In the genomic region with DNA sequence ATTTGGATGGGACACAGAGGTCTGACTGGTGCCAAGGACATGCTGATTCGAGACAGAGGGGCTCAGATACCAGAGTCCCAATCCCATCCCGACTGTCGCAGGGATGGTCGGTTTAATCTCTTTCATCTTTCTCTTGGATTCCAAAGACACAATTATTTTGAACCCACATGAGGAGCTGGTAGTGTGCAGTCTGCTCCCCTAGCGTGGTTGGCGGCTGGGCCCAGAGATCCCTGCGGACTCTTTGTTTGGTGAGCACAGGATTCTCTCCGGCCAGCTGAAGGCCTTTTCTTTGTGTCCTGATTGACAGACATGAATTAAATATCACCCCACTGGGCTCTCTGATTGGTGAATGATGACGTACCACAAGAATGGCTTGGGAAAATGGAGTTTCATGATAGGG, we compare ENCODE assay signal across 12 mouse cellular contexts. TPM values are rescaled to one million over a fixed set of nuclear protein-coding genes. Genes with fewer than 3 reads are reported as not detected.
DNase-seq lines count a peak whose midpoint lies in the region; ATAC-seq and TF ChIP-seq lines count a peak whose summit lies in the region.
"Had no signal": no experiment of that assay in that cellular context is flagged by ENCODE, and none has a peak within 500 bp of the region (broad histone marks: within the 10 kb centered on the region; RNA-seq: fewer than 3 reads in every experiment).

No protein-coding gene starts in this region.

- TF ChIP-seq CTCF in forebrain, postnatal 0 days (IDR thresholded peaks at IDR 0.05; ENCODE audit: low read depth), result no peak

- no peak overlapping the region for H3K4me3 ChIP-seq in forebrain, postnatal 0 days (ENCODE audit: low read depth, low read length)
- H3K4me3 ChIP-seq in midbrain, embryonic 16.5 days (ENCODE audit: low read depth, low read length), result no peak overlapping the region
- no peak overlapping the region for H3K4me3 ChIP-seq in limb, embryonic 10.5 days
- H3K4me3 ChIP-seq: embryonic facial prominence, embryonic 13.5 days; heart, adult 2 months had no signal

- H3K4me1 ChIP-seq in forebrain, postnatal 0 days (ENCODE audit: insufficient read depth), result peaks cover 7% of the 10 kb centered on the region; the same call in 1 of the 2 replicates
- peaks cover 22% of the 10 kb centered on the region for H3K4me1 ChIP-seq in midbrain, embryonic 16.5 days (ENCODE audit: control insufficient read depth, insufficient read depth, low read length)
- no peaks in the 10 kb centered on the region for H3K4me1 ChIP-seq in limb, embryonic 10.5 days
- H3K4me1 ChIP-seq: embryonic facial prominence, embryonic 13.5 days had no signal

- H3K9ac ChIP-seq in forebrain, postnatal 0 days, result peak overlapping the region; percentile 40
- no peak overlapping the region for H3K9ac ChIP-seq in midbrain, embryonic 16.5 days (ENCODE audit: low read depth, low read length)
- H3K9ac ChIP-seq: embryonic facial prominence, embryonic 13.5 days had no signal

- no peaks in the 10 kb centered on the region for H3K36me3 ChIP-seq in forebrain, postnatal 0 days (ENCODE audit: insufficient read depth)
- no peaks in the 10 kb centered on the region for H3K36me3 ChIP-seq in midbrain, embryonic 16.5 days (ENCODE audit: control insufficient read depth, insufficient read depth, low read length)
- H3K36me3 ChIP-seq in limb, embryonic 10.5 days, result no peaks in the 10 kb centered on the region
- H3K36me3 ChIP-seq: embryonic facial prominence, embryonic 13.5 days had no signal

- DNase-seq in cerebellum, adult 9-11 months, result peak; percentile 12
- no peak for DNase-seq in cerebellum, adult 8-10 months
- DNase-seq in brain, embryonic 18.5 days (ENCODE audit: low read depth, low spot score), result peak; percentile 78
- peak; percentile 82 for DNase-seq in forebrain, postnatal 0 days
- no peak for DNase-seq in limb, embryonic 10.5 days (ENCODE audit: low spot score)
- no peak for DNase-seq in lung, postnatal 36 days
- no peak for DNase-seq in testis, postnatal 14 days (ENCODE audit: low spot score)
- DNase-seq: heart, adult 2 months; kidney, postnatal 36 days; lung, adult 18-20 months had no signal

- no peak overlapping the region; the same call in 1 of the 2 replicates for H3K4me2 ChIP-seq in forebrain, postnatal 0 days (ENCODE audit: low read depth)
- H3K4me2 ChIP-seq in midbrain, embryonic 16.5 days (ENCODE audit: low read length), result no peak overlapping the region
- H3K4me2 ChIP-seq: embryonic facial prominence, embryonic 13.5 days had no signal

- 6% methylated on average over 9 of the region's 9 CpGs for WGBS in forebrain, postnatal 0 days
- 2% methylated on average over 9 of the region's 9 CpGs for WGBS in midbrain, embryonic 16.5 days
- 79% methylated on average over 9 of the region's 9 CpGs for WGBS in limb, embryonic 10.5 days

- peak; percentile 87 for ATAC-seq in forebrain, postnatal 0 days
- peak; percentile 89 for ATAC-seq in midbrain, embryonic 16.5 days

- H3K9me3 ChIP-seq in forebrain, postnatal 0 days (ENCODE audit: low read length), result no peaks in the 10 kb centered on the region
- H3K9me3 ChIP-seq in midbrain, embryonic 16.5 days (replicated peaks; ENCODE audit: control insufficient read depth, low read length, poor library complexity, severe bottlenecking), result no peaks in the 10 kb centered on the region
- no peaks in the 10 kb centered on the region for H3K9me3 ChIP-seq in limb, embryonic 10.5 days (replicated peaks)
- H3K9me3 ChIP-seq: embryonic facial prominence, embryonic 13.5 days had no signal

- peak overlapping the region; percentile 89 for H3K27ac ChIP-seq in forebrain, postnatal 0 days (ENCODE audit: low read depth, low read length)
- H3K27ac ChIP-seq in midbrain, embryonic 16.5 days (ENCODE audit: low read length), result peak overlapping the region; percentile 93
- H3K27ac ChIP-seq in limb, embryonic 10.5 days, result no peak overlapping the region
- H3K27ac ChIP-seq: embryonic facial prominence, embryonic 13.5 days; heart, adult 2 months had no signal

- H3K27me3 ChIP-seq in forebrain, postnatal 0 days (ENCODE audit: insufficient read depth, low read length), result no peaks in the 10 kb centered on the region
- no peaks in the 10 kb centered on the region for H3K27me3 ChIP-seq in midbrain, embryonic 16.5 days (ENCODE audit: control insufficient read depth, insufficient read depth, low read depth, low read length)
- no peaks in the 10 kb centered on the region for H3K27me3 ChIP-seq in limb, embryonic 10.5 days (ENCODE audit: low read depth, poor library complexity, severe bottlenecking)
- H3K27me3 ChIP-seq: embryonic facial prominence, embryonic 13.5 days had no signal

RNA-seq across cellular contexts. Expression of a gene that starts 41.5 kb away (rescaled TPM):
- total RNA-seq in forebrain, postnatal 0 days (2014; rRNA removed), result 94.7 and 99.1 TPM in 2 replicates
- polyA plus RNA-seq in forebrain, postnatal 0 days (2015; fragmentation: Nextera tagmentation; extraction: Ambion mirVana), result 18.2 and 24.9 TPM in 2 replicates
- 40.9 and 41.7 TPM in 2 replicates for polyA plus RNA-seq in midbrain, embryonic 16.5 days (2015; fragmentation: Nextera tagmentation; extraction: Ambion mirVana)
- polyA plus RNA-seq in limb, embryonic 10.5 days (2016; fragmentation: Nextera tagmentation; extraction: Ambion mirVana), result 12.9 and 13.6 TPM in 2 replicates

Comparison
In these comparisons a context has a peak if more than half of its experiments do, and no peak if none do; other contexts are left out.
1. DNase-seq: peak in cerebellum, adult 9-11 months (single experiment), brain, embryonic 18.5 days (single experiment) and forebrain, postnatal 0 days (single experiment); none in cerebellum, adult 8-10 months (single experiment), limb, embryonic 10.5 days (single experiment), lung, postnatal 36 days (single experiment) and testis, postnatal 14 days (single experiment).